Mouse (Mus musculus) MEL (cell line): ENCODE measurements around the gene Phlda3. TPM values are rescaled to one million over a fixed set of nuclear protein-coding genes. Genes with fewer than 3 reads are reported as not detected.

Source experiments
- DNase-seq: peaks from one replicate; pipeline ENCODE4 v3.0.0; 2011; ENCODE audit warnings: low read depth, low spot score
- H3K27ac ChIP-seq: 2 replicates; pipeline ENCODE4 v1.5.1; 2012; ENCODE audit warnings: low read depth, mild to moderate bottlenecking, control low read depth, low read length, moderate library complexity; ENCODE audit not compliant: control insufficient read depth
- H3K27me3 ChIP-seq, 2 experiments: fragments of 150-350 bp in 1 of 2; sonication (generic) in 1 of 2; 2 replicates each; pipeline ENCODE4 v1.6.1; 2012; ENCODE audit warnings: low read length in 2 of 2, mild to moderate bottlenecking in 2 of 2, improper control_type of control experiment in 1 of 2, moderate library complexity in 1 of 2; ENCODE audit not compliant: insufficient read depth in 2 of 2, control insufficient read depth in 1 of 2
- H3K36me3 ChIP-seq, 2 experiments: 2 replicates each; pipeline ENCODE4 v1.6.1; 2012 to 2014; ENCODE audit warnings: low read length in 2 of 2, improper control_type of control experiment in 1 of 2, inconsistent platforms in 1 of 2, mild to moderate bottlenecking in 1 of 2; ENCODE audit not compliant: insufficient read depth in 2 of 2, control insufficient read depth in 1 of 2
- H3K4me1 ChIP-seq, 2 experiments: fragments of 150-350 bp in 1 of 2; sonication (generic) in 1 of 2; 2 replicates each; pipeline ENCODE4 v1.6.1; 2012; ENCODE audit warnings: low read length in 2 of 2, improper control_type of control experiment in 1 of 2, mild to moderate bottlenecking in 1 of 2; ENCODE audit not compliant: insufficient read depth in 2 of 2, control insufficient read depth in 1 of 2
- H3K4me3 ChIP-seq, 2 experiments: fragments of 150-350 bp in 1 of 2; sonication (generic) in 1 of 2; 2 replicates each; pipeline ENCODE4 v1.5.1; 2012; ENCODE audit warnings: low read depth in 2 of 2, low read length in 2 of 2, mild to moderate bottlenecking in 2 of 2, moderate library complexity in 2 of 2, control low read depth in 1 of 2, improper control_type of control experiment in 1 of 2; ENCODE audit not compliant: control insufficient read depth in 1 of 2, insufficient read depth in 1 of 2
- H3K79me2 ChIP-seq: 2 replicates; pipeline ENCODE4 v1.6.1; 2012; ENCODE audit warnings: mild to moderate bottlenecking, low read length, moderate library complexity; ENCODE audit not compliant: control insufficient read depth, poor library complexity, insufficient read depth
- H3K9ac ChIP-seq: 2 replicates; pipeline ENCODE4 v1.6.1; 2012; ENCODE audit warnings: low read depth, mild to moderate bottlenecking, control low read depth, low read length, moderate library complexity; ENCODE audit not compliant: control insufficient read depth, poor library complexity, severe bottlenecking
- H3K9me3 ChIP-seq: fragments of 150-350 bp; sonication (generic); replicated peaks from 2 replicates; pipeline ENCODE4 v1.6.1; 2012; ENCODE audit warnings: mild to moderate bottlenecking, low read length, improper control_type of control experiment, moderate library complexity; ENCODE audit not compliant: insufficient read depth
- CHD1 ChIP-seq: IDR thresholded peaks from 2 replicates; pipeline ENCODE4 v1.6.1; 2012; ENCODE audit warnings: low read depth, mild to moderate bottlenecking, inconsistent platforms, low read length, improper control_type of control experiment
- CTCF ChIP-seq, 3 experiments: IDR thresholded peaks in 2 of 3; conservative IDR thresholded peaks in 1 of 3; 2 replicates each; pipeline ENCODE4 v1.5.1; 2011 to 2012; ENCODE audit warnings: low read length in 3 of 3, low read depth in 2 of 3, mild to moderate bottlenecking in 2 of 3, improper control_type of control experiment in 1 of 3, inconsistent platforms in 1 of 3, mixed read lengths in 1 of 3, moderate library complexity in 1 of 3; ENCODE audit not compliant: control insufficient read depth in 1 of 3, insufficient read depth in 1 of 3, poor library complexity in 1 of 3, severe bottlenecking in 1 of 3
- GABPA ChIP-seq: IDR thresholded peaks from 2 replicates; pipeline ENCODE4 v1.6.1; 2012; ENCODE audit warnings: low read depth, mild to moderate bottlenecking, inconsistent platforms, low read length, improper control_type of control experiment, moderate library complexity
- KAT2A ChIP-seq: conservative IDR thresholded peaks from 2 replicates; pipeline ENCODE4 v1.6.1; 2012; ENCODE audit warnings: low read depth, low read length, improper control_type of control experiment, inconsistent platforms
- MAX ChIP-seq: IDR thresholded peaks from 2 replicates; pipeline ENCODE4 v1.6.1; 2011; ENCODE audit warnings: low read length, improper control_type of control experiment
- MAZ ChIP-seq: IDR thresholded peaks from 2 replicates; pipeline ENCODE4 v1.6.1; 2012; ENCODE audit warnings: low read depth, mild to moderate bottlenecking, inconsistent platforms, low read length, improper control_type of control experiment
- NELFE ChIP-seq: IDR thresholded peaks from 2 replicates; pipeline ENCODE4 v1.6.1; 2011; ENCODE audit warnings: low read depth, low read length, improper control_type of control experiment
- POLR2AphosphoS2 ChIP-seq: IDR thresholded peaks from 2 replicates; pipeline ENCODE4 v1.6.1; 2011; ENCODE audit warnings: low read length, improper control_type of control experiment
- RAD21 ChIP-seq: IDR thresholded peaks from 2 replicates; pipeline ENCODE4 v1.6.1; 2011; ENCODE audit warnings: mild to moderate bottlenecking, low read depth, low read length, improper control_type of control experiment
- SIN3A ChIP-seq: IDR thresholded peaks from 2 replicates; pipeline ENCODE4 v1.6.1; 2012; ENCODE audit warnings: low read length, improper control_type of control experiment, inconsistent platforms
- SMC3 ChIP-seq: IDR thresholded peaks from 2 replicates; pipeline ENCODE4 v1.6.1; 2011; ENCODE audit warnings: low read depth, low read length, improper control_type of control experiment
- TAL1 ChIP-seq: IDR thresholded peaks from 2 replicates; pipeline ENCODE4 v1.6.1; 2012; ENCODE audit warnings: mild to moderate bottlenecking, inconsistent platforms, low read length, moderate library complexity, mixed read lengths
- TBP ChIP-seq: IDR thresholded peaks from 2 replicates; pipeline ENCODE4 v1.8.0; 2011; ENCODE audit warnings: low read depth, low read length, improper control_type of control experiment
- TCF12 ChIP-seq: IDR thresholded peaks from 2 replicates; pipeline ENCODE4 v1.6.1; 2014; ENCODE audit warnings: low read depth, mild to moderate bottlenecking, inconsistent platforms, low read length, improper control_type of control experiment, moderate library complexity
- UBTF ChIP-seq: IDR thresholded peaks from 2 replicates; pipeline ENCODE4 v1.6.1; 2012; ENCODE audit warnings: low read depth, mild to moderate bottlenecking, inconsistent platforms, low read length, improper control_type of control experiment, moderate library complexity, borderline replicate concordance; ENCODE audit not compliant: insufficient read depth
- USF2 ChIP-seq, 2 experiments: IDR thresholded peaks; 2 replicates each; pipeline ENCODE4 v1.6.1; 2011 to 2012; ENCODE audit warnings: improper control_type of control experiment in 2 of 2, low read length in 2 of 2, borderline replicate concordance in 1 of 2, inconsistent platforms in 1 of 2, low read depth in 1 of 2, mild to moderate bottlenecking in 1 of 2; ENCODE audit not compliant: insufficient read depth in 1 of 2
- ZC3H11A ChIP-seq: IDR thresholded peaks from 2 replicates; pipeline ENCODE4 v1.6.1; 2012; ENCODE audit warnings: low read depth, mild to moderate bottlenecking, inconsistent platforms, low read length, improper control_type of control experiment
- ZKSCAN1 ChIP-seq: IDR thresholded peaks from 2 replicates; pipeline ENCODE4 v1.6.1; 2012; ENCODE audit warnings: low read depth, mild to moderate bottlenecking, inconsistent platforms, low read length, improper control_type of control experiment, moderate library complexity
- ZMIZ1 ChIP-seq: IDR thresholded peaks from 2 replicates; pipeline ENCODE4 v1.6.1; 2012; ENCODE audit warnings: low read depth, mild to moderate bottlenecking, inconsistent platforms, low read length, improper control_type of control experiment, moderate library complexity
- polyA plus RNA-seq, 2 experiments: library from polyadenylated mRNA; stranded (reverse) in 1 of 2; unstranded in 1 of 2; fragments of >175 nt in 1 of 2; fragments of >200 nt in 1 of 2; gene quantifications; 2 replicates each; pipeline versions ENCODE4 v1.2.1 to v1.2.4; 2012; ENCODE audit warnings: low replicate concordance in 2 of 2, low read depth in 1 of 2; ENCODE audit not compliant: insufficient read length in 2 of 2, insufficient read depth in 1 of 2, missing spikeins in 1 of 2
- total RNA-seq: library from RNA; depleted of rRNA; stranded (reverse); fragments of 300-350 nt; gene quantifications from 2 replicates; pipeline ENCODE4 v1.2.3, GENCODE M21; 2012

Phlda3 gene
- total and polyA plus RNA-seq, 3 experiments, result 7.7 to 20.0 TPM; not detected in 1

GRCm38 (mm10) chr1:135781220-135781619, 15.3 kb downstream of the Phlda3 start:
- peak; percentile 64 for DNase-seq
- TF ChIP-seq ZC3H11A (peak; percentile 82), TAL1 (no peak), MAZ (no peak), SMC3 (peak; percentile 89), POLR2AphosphoS2 (no peak), ZKSCAN1 (no peak), CHD1 (no peak), TCF12 (no peak), RAD21 (peak; percentile 75), CTCF (IDR thresholded peaks at IDR 0.05 in 2 of 3, conservative IDR thresholded peaks at IDR 0.05 in 1 of 3; ENCODE audit: control insufficient read depth in 1 of 3, insufficient read depth in 1 of 3, low read depth in 2 of 3, low read length in 3 of 3, poor library complexity in 1 of 3, severe bottlenecking in 1 of 3) (peak; percentile 83 to 95 (median 86)), MAX (no peak), UBTF (no peak)
- Histone ChIP-seq H3K27ac (no peak overlapping the region), H3K9ac (no peak overlapping the region), H3K4me1 (peaks cover 0 to 6% of the 10 kb centered on the region in 2 experiments; a peak in 2 of 4 replicates), H3K36me3 (peaks cover 0 to 4% of the 10 kb centered on the region in 2 experiments; a peak in 1 of 4 replicates), H3K4me3 (no peak overlapping the region), H3K79me2 (no peaks in the 10 kb centered on the region), H3K27me3 (no peaks in the 10 kb centered on the region), H3K9me3 (no peaks in the 10 kb centered on the region)

GRCm38 (mm10) chr1:135782816-135783215, 16.9 kb downstream of the Phlda3 start:
- Histone ChIP-seq H3K27ac (no peak overlapping the region), H3K4me1 (peaks cover 0 to 11% of the 10 kb centered on the region in 2 experiments; a peak in 2 of 4 replicates), H3K9ac (no peak overlapping the region), H3K4me3 (no peak overlapping the region), H3K27me3 (no peaks in the 10 kb centered on the region), H3K36me3 (peaks cover 0 to 4% of the 10 kb centered on the region in 2 experiments; a peak in 1 of 4 replicates), H3K9me3 (no peaks in the 10 kb centered on the region), H3K79me2 (no peaks in the 10 kb centered on the region)
- no peak for TF ChIP-seq KAT2A
- no peak for TF ChIP-seq ZMIZ1
- no peak for TF ChIP-seq ZKSCAN1
- no peak for TF ChIP-seq GABPA
- TF ChIP-seq NELFE, result no peak
- TF ChIP-seq MAX, result no peak
- TF ChIP-seq CTCF (IDR thresholded peaks at IDR 0.05 in 2 of 3, conservative IDR thresholded peaks at IDR 0.05 in 1 of 3; ENCODE audit: control insufficient read depth in 1 of 3, insufficient read depth in 1 of 3, low read depth in 2 of 3, low read length in 3 of 3, poor library complexity in 1 of 3, severe bottlenecking in 1 of 3), result no peak
- TF ChIP-seq TBP, result no peak
- no peak for TF ChIP-seq RAD21
- TF ChIP-seq USF2 (IDR thresholded peaks at IDR 0.05; ENCODE audit: borderline replicate concordance in 1 of 2, insufficient read depth in 1 of 2, low read depth in 1 of 2, low read length in 2 of 2), result no peak
- TF ChIP-seq SIN3A, result no peak
- no peak for DNase-seq
